Mouse (Mus musculus) lung, adult 18-20 months (tissue): Measurements from ENCODE around the gene Chl1.

Experiments
- DNase-seq, 2 experiments: peaks; one replicate each; pipeline ENCODE4 v3.0.0; 2022; ENCODE audit warnings: mixed read lengths in 2 of 2

The Chl1 gene

GRCm38 (mm10) chr6:103665677-103666316 lies 155.4 kb downstream of the Chl1 start:
- DNase-seq: no peak

DNA sequence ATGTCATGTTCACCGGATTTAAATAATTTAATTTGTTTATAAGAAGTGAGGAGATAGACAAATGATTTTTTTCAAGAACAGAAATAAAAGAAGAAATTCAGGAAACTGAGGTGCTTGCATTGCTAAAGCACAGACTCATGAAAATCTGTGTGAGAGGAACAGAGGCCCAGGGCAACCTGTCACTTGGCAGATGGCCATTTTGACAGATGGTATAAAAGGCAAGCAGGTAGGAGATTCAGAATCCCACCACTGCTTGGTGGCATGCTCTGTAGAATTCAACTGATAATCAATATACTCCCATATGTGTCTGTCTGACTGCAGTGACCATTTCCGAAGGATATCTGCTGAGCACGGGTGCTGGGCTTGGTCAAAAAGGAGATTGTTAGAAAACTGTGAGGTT lies 162.7 kb downstream of the Chl1 start:
- no peak for DNase-seq

GRCm38 (mm10) chr6:103674332-103674731 lies 163.9 kb downstream of the Chl1 start:
- peak; percentile 12 to 18 for DNase-seq

- no peak for DNase-seq
Measured at GRCm38 (mm10) chr6:103675145-103675544, 164.8 kb downstream of the Chl1 start.

DNA sequence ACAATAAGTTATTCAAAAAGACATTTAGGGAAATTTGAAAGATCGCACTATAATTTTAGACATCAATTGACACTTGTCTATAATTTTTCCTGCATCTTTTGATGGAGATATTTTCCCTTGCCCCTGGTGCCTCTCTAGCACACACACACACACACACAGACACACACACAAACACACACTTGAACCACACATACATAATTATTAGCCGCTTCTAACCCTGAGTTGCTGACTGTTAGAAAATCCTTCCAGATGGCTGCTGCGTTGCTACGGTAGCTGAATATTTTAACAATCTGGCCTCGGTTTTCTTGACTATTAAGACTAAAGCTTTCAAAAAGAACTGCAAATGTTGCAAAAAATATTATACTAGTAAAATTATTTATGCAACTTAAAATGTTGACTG lies 166.3 kb downstream of the Chl1 start:
- no peak for DNase-seq

GRCm38 (mm10) chr6:103677072-103677471 lies 166.7 kb downstream of the Chl1 start:
- DNase-seq: no peak

GRCm38 (mm10) chr6:103682854-103683574 lies 172.6 kb downstream of the Chl1 start:
- peak; percentile 4 to 23 for DNase-seq

DNA sequence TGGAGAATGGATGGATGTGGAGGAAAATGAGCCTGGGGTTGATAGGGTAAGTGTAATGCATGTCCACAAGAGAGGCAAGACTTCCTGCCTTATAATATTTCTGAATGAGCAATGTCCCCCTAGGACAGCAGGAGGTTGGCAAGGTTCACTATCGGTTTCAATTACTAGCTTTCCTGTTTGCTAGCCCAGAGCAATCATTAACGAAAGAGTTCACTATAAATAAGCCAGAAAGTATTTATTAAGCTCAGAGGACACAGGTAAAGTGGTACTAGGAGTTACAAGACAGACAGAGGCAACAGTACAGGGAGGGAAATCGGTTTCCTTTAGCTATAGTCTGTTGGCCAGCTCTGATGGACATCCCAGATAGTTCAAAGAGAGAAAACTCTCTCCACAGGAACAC lies 182.1 kb downstream of the Chl1 start:
- no peak for DNase-seq

DNA sequence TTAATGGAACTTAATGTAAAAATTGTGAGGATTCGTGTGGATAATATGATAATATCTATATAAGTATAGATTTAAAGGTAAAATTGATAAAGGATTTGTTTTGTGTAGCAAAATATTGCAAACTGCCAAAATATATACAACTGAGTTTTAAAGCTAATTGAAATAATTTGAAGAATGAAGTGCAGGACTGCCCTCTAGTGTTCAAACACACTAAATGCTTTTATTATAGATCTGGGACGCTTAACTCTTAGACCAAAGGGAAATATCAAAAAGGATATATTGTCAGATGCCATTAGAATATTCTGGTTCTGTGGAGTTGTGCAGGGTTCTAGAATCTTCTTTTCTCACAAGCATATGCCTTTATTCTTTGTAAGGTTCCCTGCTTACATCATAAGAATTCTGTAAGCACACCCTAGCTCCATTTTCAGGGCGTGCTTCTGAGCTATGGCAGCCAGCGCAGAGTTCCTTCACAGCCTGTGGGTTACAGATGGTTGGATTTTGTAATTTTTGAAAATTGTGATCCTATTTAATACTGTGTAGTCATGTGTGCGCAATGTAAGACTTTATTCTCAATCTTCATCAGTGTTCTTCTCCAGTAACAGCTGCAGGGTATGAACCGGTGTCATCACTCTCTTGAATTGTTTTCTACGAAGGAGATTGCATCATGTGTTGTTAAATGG lies 187.1 kb downstream of the Chl1 start:
- no peak for DNase-seq

DNA sequence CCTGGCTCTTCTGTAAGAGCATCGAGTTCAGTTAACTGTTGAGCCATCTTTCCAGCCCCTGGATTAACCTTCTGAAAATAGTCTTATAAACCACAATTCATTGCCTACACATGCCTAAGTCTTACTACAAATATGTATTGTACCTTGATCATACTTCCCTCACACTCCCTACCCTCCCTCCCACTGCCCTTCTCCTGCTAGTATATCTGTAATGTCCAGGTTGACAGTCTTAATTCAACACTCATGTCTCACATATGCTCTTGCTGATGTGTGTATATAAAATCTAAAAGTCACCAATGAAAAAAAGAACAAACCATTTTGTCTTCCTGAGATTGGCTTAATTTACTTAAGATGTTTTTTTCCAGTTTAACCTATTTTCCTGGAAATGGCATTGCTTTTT lies 189.1 kb downstream of the Chl1 start:
- DNase-seq: no peak

DNA sequence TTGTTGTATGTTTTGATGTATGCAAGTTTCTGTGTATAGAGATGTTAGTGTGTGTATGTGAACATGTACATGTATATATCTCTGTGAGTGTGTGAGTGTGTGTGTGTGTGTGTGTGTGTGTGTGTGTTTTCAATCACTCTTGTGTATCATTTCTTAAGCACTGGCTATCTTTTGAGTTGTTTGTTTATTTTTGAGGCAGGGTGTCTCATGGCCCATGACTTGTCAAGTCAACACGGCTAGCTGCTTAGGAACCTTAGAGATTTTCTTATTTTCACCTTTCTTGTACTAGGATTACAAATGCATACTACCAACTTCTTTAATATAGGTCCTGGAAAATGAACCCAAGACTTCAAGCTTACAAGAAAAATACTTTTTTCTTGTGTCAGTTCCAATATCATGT lies 189.5 kb downstream of the Chl1 start:
- DNase-seq: no peak

GRCm38 (mm10) chr6:103700336-103700735 lies 189.9 kb downstream of the Chl1 start:
- DNase-seq: no peak

- no peak for DNase-seq
Measured at GRCm38 (mm10) chr6:103706366-103706765, 196.0 kb downstream of the Chl1 start.

GRCm38 (mm10) chr6:103739291-103739690 lies 228.9 kb downstream of the Chl1 start:
- DNase-seq: no peak

- DNase-seq: no peak
Measured at GRCm38 (mm10) chr6:103742784-103743183, 232.4 kb downstream of the Chl1 start.

DNA sequence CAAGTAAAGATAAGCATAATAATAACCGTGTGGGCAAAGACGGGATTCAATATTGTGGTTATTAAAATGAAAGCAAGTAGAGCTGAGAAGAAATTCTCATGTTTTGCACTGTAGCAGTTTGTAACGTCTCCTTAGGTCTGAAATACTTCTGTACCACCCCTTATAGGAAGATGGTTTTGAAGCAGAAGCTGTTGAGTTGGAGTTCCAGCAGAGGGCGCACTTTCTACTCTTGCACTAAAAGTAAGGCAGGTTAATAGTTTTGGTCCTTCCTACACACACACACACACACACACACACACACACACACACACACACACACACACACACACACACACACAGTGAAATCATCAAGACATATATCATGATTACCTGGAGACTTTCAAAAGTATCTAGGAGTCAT lies 235.7 kb downstream of the Chl1 start:
- DNase-seq: no peak

GRCm38 (mm10) chr6:103749122-103749773 lies 238.9 kb downstream of the Chl1 start:
- no peak for DNase-seq

DNA sequence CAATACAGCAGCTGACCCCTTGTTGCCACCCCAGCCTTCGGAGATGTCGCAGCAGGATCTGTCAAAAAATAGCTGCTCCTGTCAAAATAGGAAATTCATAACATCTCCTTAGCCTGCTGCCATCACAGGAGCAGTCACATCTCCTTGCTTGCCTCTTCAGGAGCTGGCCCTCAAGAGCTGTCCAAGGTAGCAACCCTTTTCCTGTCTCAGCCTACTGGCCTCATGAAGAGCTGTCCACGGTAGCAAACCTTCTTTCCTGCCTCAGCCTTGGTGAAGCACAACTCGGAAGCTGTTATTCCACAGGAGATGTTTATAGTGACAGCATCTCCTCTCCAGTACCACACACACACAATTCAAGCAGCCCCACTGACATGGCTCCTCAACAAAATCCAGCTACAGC lies 243.5 kb downstream of the Chl1 start:
- DNase-seq: no peak

DNA sequence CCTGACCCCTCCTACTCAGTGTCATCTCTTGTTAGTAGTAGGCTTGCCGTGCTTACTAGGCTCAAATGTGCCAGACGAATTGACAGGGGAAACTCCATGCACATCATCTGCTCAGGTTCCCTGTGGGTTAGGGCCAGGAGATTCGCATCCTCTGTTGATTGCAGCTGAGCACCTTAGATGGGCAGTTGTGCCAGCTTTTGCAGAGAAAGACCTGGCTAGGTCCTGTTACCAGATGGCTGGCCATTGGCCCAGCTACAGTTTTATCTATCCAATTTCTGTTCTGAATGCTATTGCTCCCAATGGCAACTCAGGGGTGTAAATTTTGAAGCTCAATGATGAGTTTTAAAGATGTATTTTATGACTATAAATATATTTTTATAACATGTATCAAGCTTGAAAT lies 256.4 kb downstream of the Chl1 start:
- DNase-seq: no peak

DNA sequence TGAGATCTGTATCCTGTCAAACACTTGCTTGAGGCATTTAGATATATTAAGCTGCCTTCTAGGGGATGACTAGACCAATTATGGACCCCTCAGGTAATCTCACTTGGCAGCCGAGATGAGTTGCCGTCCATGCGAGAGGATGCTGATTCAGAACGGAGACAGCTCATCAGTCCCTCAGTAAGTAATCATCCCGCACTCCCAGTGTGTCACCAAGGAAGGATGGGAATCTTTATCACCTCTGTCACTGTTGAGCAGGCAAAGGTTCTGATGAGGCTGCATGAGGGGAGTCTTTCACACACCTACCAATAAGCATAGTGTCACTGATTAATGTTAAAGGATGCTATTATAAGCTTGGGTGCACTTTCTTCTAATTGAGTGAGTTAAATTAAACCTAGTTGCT lies 270.7 kb downstream of the Chl1 start:
- no peak for DNase-seq

- DNase-seq: no peak
Measured at GRCm38 (mm10) chr6:103791077-103791632, 280.8 kb downstream of the Chl1 start.

GRCm38 (mm10) chr6:103795241-103795640 lies 284.9 kb downstream of the Chl1 start:
- no peak for DNase-seq
